ENCODE assay signal across 40 mouse cellular contexts in the genomic region with DNA sequence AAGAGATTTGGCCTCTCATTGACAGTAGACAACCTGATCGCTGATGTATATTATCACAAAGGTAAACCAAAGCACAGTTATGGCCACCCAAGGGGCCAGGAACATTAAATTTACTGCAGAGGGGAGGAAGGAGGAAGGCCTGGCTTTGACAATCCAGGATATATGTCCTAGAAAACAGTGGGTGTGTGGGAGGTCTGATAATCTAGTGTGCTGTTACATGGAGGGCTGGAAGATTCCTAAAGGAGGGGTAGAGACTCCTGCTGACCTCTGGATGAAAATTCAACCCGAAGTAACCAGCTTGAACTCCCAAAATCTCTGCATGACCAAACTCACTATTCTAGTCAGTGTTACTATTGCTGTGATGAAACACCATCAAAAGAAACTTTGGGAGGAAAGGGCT. TPM values are rescaled to one million over a fixed set of nuclear protein-coding genes. Genes with fewer than 3 reads are reported as not detected.
"Had no signal": no experiment of that assay in that cellular context is flagged by ENCODE, and none has a peak within 500 bp of the region (broad histone marks: within the 10 kb centered on the region; RNA-seq: fewer than 3 reads in every experiment).

No protein-coding gene starts in this region.

- H3K4me2 ChIP-seq: limb, embryonic 12.5 days; limb, embryonic 13.5 days; limb, embryonic 15.5 days; liver, embryonic 11.5 days; liver, embryonic 12.5 days; liver, embryonic 13.5 days; liver, embryonic 15.5 days; lung, embryonic 14.5 days; lung, embryonic 15.5 days; midbrain, embryonic 11.5 days; midbrain, embryonic 12.5 days; midbrain, embryonic 13.5 days; midbrain, embryonic 15.5 days; neural tube, embryonic 12.5 days; neural tube, embryonic 13.5 days had no signal

- H3K27ac ChIP-seq: limb, embryonic 10.5 days; limb, embryonic 12.5 days; limb, embryonic 13.5 days; limb, embryonic 15.5 days; liver, embryonic 12.5 days; liver, embryonic 13.5 days; liver, embryonic 14.5 days; liver, embryonic 15.5 days; lung, embryonic 15.5 days; macrophage; midbrain, embryonic 10.5 days; midbrain, embryonic 12.5 days; midbrain, embryonic 13.5 days; midbrain, embryonic 15.5 days; neural tube, embryonic 12.5 days; neural tube, embryonic 13.5 days had no signal

- DNase-seq: left cerebral cortex, postnatal 4 days; liver; liver, embryonic 13.5 days; liver, postnatal 0 days; lung, adult 18-20 months; lung, adult 2 months; lung, embryonic 14.5 days; lung, postnatal 10 days; lung, postnatal 14 days; lung, postnatal 36 days; lung, postnatal 4 days; midbrain, embryonic 14.5 days had no signal

- H3K4me3 ChIP-seq: limb, embryonic 10.5 days; limb, embryonic 12.5 days; limb, embryonic 13.5 days; limb, embryonic 15.5 days; liver, embryonic 12.5 days; liver, embryonic 13.5 days; liver, embryonic 15.5 days; lung, embryonic 15.5 days; megakaryocyte, embryonic 14.5 days; midbrain, embryonic 10.5 days; midbrain, embryonic 12.5 days; midbrain, embryonic 13.5 days; midbrain, embryonic 15.5 days; myocyte; neural tube, embryonic 12.5 days; neural tube, embryonic 13.5 days had no signal

- H3K4me1 ChIP-seq: limb, embryonic 10.5 days; limb, embryonic 12.5 days; limb, embryonic 13.5 days; limb, embryonic 15.5 days; liver, embryonic 12.5 days; liver, embryonic 13.5 days; liver, embryonic 15.5 days; lung, embryonic 15.5 days; megakaryocyte, embryonic 14.5 days; midbrain, embryonic 10.5 days; midbrain, embryonic 12.5 days; midbrain, embryonic 13.5 days; midbrain, embryonic 15.5 days; neural tube, embryonic 12.5 days; neural tube, embryonic 13.5 days had no signal

- H3K27me3 ChIP-seq: limb, embryonic 12.5 days; limb, embryonic 13.5 days; limb, embryonic 15.5 days; liver, embryonic 12.5 days; liver, embryonic 13.5 days; liver, embryonic 15.5 days; lung, embryonic 15.5 days; megakaryocyte, embryonic 14.5 days; midbrain, embryonic 12.5 days; midbrain, embryonic 13.5 days; midbrain, embryonic 15.5 days; neural tube, embryonic 12.5 days; neural tube, embryonic 13.5 days had no signal

- H3K9ac ChIP-seq: limb, embryonic 12.5 days; limb, embryonic 13.5 days; limb, embryonic 15.5 days; liver, embryonic 12.5 days; liver, embryonic 13.5 days; liver, embryonic 14.5 days; liver, embryonic 15.5 days; liver, postnatal 0 days; lung, embryonic 14.5 days; lung, embryonic 15.5 days; midbrain, embryonic 12.5 days; midbrain, embryonic 13.5 days; midbrain, embryonic 15.5 days; neural tube, embryonic 12.5 days; neural tube, embryonic 13.5 days had no signal

- ATAC-seq: liver, embryonic 12.5 days; liver, postnatal 0 days; lung, postnatal 0 days; midbrain, embryonic 13.5 days; midbrain, embryonic 15.5 days; midbrain, embryonic 16.5 days had no signal

- H3K9me3 ChIP-seq: limb, embryonic 10.5 days; limb, embryonic 12.5 days; limb, embryonic 13.5 days; limb, embryonic 15.5 days; liver, embryonic 12.5 days; liver, embryonic 13.5 days; liver, embryonic 15.5 days; lung, embryonic 15.5 days; megakaryocyte, embryonic 14.5 days; midbrain, embryonic 10.5 days; midbrain, embryonic 12.5 days; midbrain, embryonic 13.5 days; midbrain, embryonic 15.5 days; neural tube, embryonic 12.5 days; neural tube, embryonic 13.5 days had no signal

- H3K36me3 ChIP-seq: limb, embryonic 10.5 days; limb, embryonic 12.5 days; limb, embryonic 13.5 days; limb, embryonic 15.5 days; liver, embryonic 12.5 days; liver, embryonic 13.5 days; liver, embryonic 15.5 days; lung, embryonic 15.5 days; midbrain, embryonic 10.5 days; midbrain, embryonic 12.5 days; midbrain, embryonic 13.5 days; midbrain, embryonic 15.5 days; neural tube, embryonic 12.5 days; neural tube, embryonic 13.5 days had no signal

RNA-seq across cellular contexts. Expression of gene Olfr764-ps1, which starts 11.4 kb away (rescaled TPM):
- polyA plus RNA-seq: limb, embryonic 10.5 days; limb, embryonic 11.5 days; limb, embryonic 12.5 days; limb, embryonic 13.5 days; limb, embryonic 15.5 days; liver, adult 2 months; liver, embryonic 11.5 days; liver, embryonic 12.5 days; liver, embryonic 13.5 days; liver, embryonic 14.5 days; liver, embryonic 15.5 days; liver, embryonic 16.5 days; liver, postnatal 0 days; lung, adult 2 months; lung, embryonic 14.5 days; lung, embryonic 15.5 days; lung, embryonic 16.5 days; lung, postnatal 0 days; macrophage; midbrain, embryonic 10.5 days; midbrain, embryonic 11.5 days; midbrain, embryonic 12.5 days; midbrain, embryonic 13.5 days; midbrain, embryonic 14.5 days; midbrain, embryonic 15.5 days; midbrain, embryonic 16.5 days; midbrain, postnatal 0 days; neural tube, embryonic 11.5 days; neural tube, embryonic 12.5 days; neural tube, embryonic 13.5 days had no signal

RNA-seq across cellular contexts. Expression of gene Olfr763, which starts 17.8 kb away (rescaled TPM):
- polyA plus RNA-seq: limb, embryonic 10.5 days; limb, embryonic 11.5 days; limb, embryonic 12.5 days; limb, embryonic 13.5 days; limb, embryonic 14.5 days; limb, embryonic 15.5 days; liver, adult 2 months; liver, embryonic 11.5 days; liver, embryonic 12.5 days; liver, embryonic 13.5 days; liver, embryonic 14.5 days; liver, embryonic 15.5 days; liver, embryonic 16.5 days; liver, postnatal 0 days; lung, adult 2 months; lung, embryonic 14.5 days; lung, embryonic 15.5 days; lung, embryonic 16.5 days; lung, postnatal 0 days; macrophage; midbrain, embryonic 10.5 days; midbrain, embryonic 11.5 days; midbrain, embryonic 12.5 days; midbrain, embryonic 13.5 days; midbrain, embryonic 14.5 days; midbrain, embryonic 15.5 days; midbrain, embryonic 16.5 days; midbrain, postnatal 0 days; neural tube, embryonic 11.5 days; neural tube, embryonic 12.5 days; neural tube, embryonic 13.5 days had no signal

RNA-seq across cellular contexts. Expression of gene Olfr765, which starts 21.5 kb away (rescaled TPM):
- polyA plus RNA-seq: limb, embryonic 10.5 days; limb, embryonic 11.5 days; limb, embryonic 12.5 days; limb, embryonic 13.5 days; limb, embryonic 14.5 days; limb, embryonic 15.5 days; liver, adult 2 months; liver, embryonic 11.5 days; liver, embryonic 12.5 days; liver, embryonic 13.5 days; liver, embryonic 14.5 days; liver, embryonic 15.5 days; liver, embryonic 16.5 days; liver, postnatal 0 days; lung, adult 2 months; lung, embryonic 14.5 days; lung, embryonic 15.5 days; lung, embryonic 16.5 days; lung, postnatal 0 days; macrophage; midbrain, embryonic 10.5 days; midbrain, embryonic 11.5 days; midbrain, embryonic 12.5 days; midbrain, embryonic 13.5 days; midbrain, embryonic 14.5 days; midbrain, embryonic 15.5 days; midbrain, embryonic 16.5 days; midbrain, postnatal 0 days; myocyte; neural tube, embryonic 11.5 days; neural tube, embryonic 12.5 days; neural tube, embryonic 13.5 days had no signal

RNA-seq across cellular contexts. Expression of gene Olfr9, which starts 39.1 kb away (rescaled TPM):
- polyA plus RNA-seq: limb, embryonic 10.5 days; limb, embryonic 11.5 days; limb, embryonic 12.5 days; limb, embryonic 13.5 days; limb, embryonic 14.5 days; limb, embryonic 15.5 days; liver, embryonic 11.5 days; liver, embryonic 12.5 days; liver, embryonic 13.5 days; liver, embryonic 14.5 days; liver, embryonic 15.5 days; liver, embryonic 16.5 days; liver, postnatal 0 days; lung, adult 2 months; lung, embryonic 14.5 days; lung, embryonic 15.5 days; lung, embryonic 16.5 days; lung, postnatal 0 days; macrophage; midbrain, embryonic 10.5 days; midbrain, embryonic 11.5 days; midbrain, embryonic 12.5 days; midbrain, embryonic 13.5 days; midbrain, embryonic 14.5 days; midbrain, embryonic 15.5 days; midbrain, embryonic 16.5 days; midbrain, postnatal 0 days; myocyte; neural tube, embryonic 11.5 days; neural tube, embryonic 12.5 days; neural tube, embryonic 13.5 days had no signal

RNA-seq across cellular contexts. Expression of gene Olfr766-ps1, which starts 40.4 kb away (rescaled TPM):
- polyA plus RNA-seq: limb, embryonic 10.5 days; limb, embryonic 11.5 days; limb, embryonic 12.5 days; limb, embryonic 14.5 days; limb, embryonic 15.5 days; liver, adult 2 months; liver, embryonic 11.5 days; liver, embryonic 12.5 days; liver, embryonic 13.5 days; liver, embryonic 14.5 days; liver, embryonic 15.5 days; liver, embryonic 16.5 days; liver, postnatal 0 days; lung, adult 2 months; lung, embryonic 14.5 days; lung, embryonic 15.5 days; lung, embryonic 16.5 days; lung, postnatal 0 days; macrophage; midbrain, embryonic 10.5 days; midbrain, embryonic 11.5 days; midbrain, embryonic 12.5 days; midbrain, embryonic 13.5 days; midbrain, embryonic 14.5 days; midbrain, embryonic 15.5 days; midbrain, embryonic 16.5 days; midbrain, postnatal 0 days; myocyte; neural tube, embryonic 11.5 days; neural tube, embryonic 12.5 days; neural tube, embryonic 13.5 days had no signal
